Mouse (Mus musculus): ENCODE results near the gene 9330159F19Rik. TPM values are rescaled to one million over a fixed set of nuclear protein-coding genes. Genes with fewer than 3 reads are reported as not detected.

The 9330159F19Rik gene
- 3.5 and 3.6 TPM in 2 replicates for total RNA-seq (2021)
- long read RNA-seq, experiment 1 = 0 reads
- long read RNA-seq, experiment 2, partial matches to known transcripts = 1 of 1 reads
- long read RNA-seq, experiment 2, other reads (novel, unspliced or antisense) = 0 of 1 reads

- DNase-seq = peak; percentile 30
Measured at GRCm38 (mm10) chr10:29211453-29211852, at the start of gene 9330159F19Rik. TSS of gene 9330159F19Rik (plus strand) at chr10:29211606.

- no peak for DNase-seq
Measured at GRCm38 (mm10) chr10:29161664-29162063, 49.7 kb upstream of the 9330159F19Rik start.

GRCm38 (mm10) chr10:29173778-29174177 lies 37.6 kb upstream of the 9330159F19Rik start:
- DNase-seq = no peak

GRCm38 (mm10) chr10:29175656-29176055 lies 35.8 kb upstream of the 9330159F19Rik start:
- DNase-seq = no peak

- no peak for DNase-seq
Measured at GRCm38 (mm10) chr10:29176881-29177280, 34.5 kb upstream of the 9330159F19Rik start.

GRCm38 (mm10) chr10:29178003-29178402 lies 33.4 kb upstream of the 9330159F19Rik start:
- DNase-seq = peak; percentile 24

GRCm38 (mm10) chr10:29180210-29180609 lies 31.2 kb upstream of the 9330159F19Rik start:
- no peak for DNase-seq

GRCm38 (mm10) chr10:29181046-29181445 lies 30.4 kb upstream of the 9330159F19Rik start:
- no peak for DNase-seq

GRCm38 (mm10) chr10:29193769-29194168 lies 17.6 kb upstream of the 9330159F19Rik start:
- DNase-seq = no peak

GRCm38 (mm10) chr10:29196811-29197210 lies 14.6 kb upstream of the 9330159F19Rik start:
- no peak for DNase-seq

- no peak for DNase-seq
Measured at GRCm38 (mm10) chr10:29198642-29199041, 12.8 kb upstream of the 9330159F19Rik start, which contains the start of gene Gm49353. TSS of gene Gm49353 (plus strand) at chr10:29198954.

- DNase-seq = no peak
Measured at GRCm38 (mm10) chr10:29199835-29200234, 11.6 kb upstream of the 9330159F19Rik start.

GRCm38 (mm10) chr10:29200609-29201008 lies 10.8 kb upstream of the 9330159F19Rik start:
- DNase-seq = no peak

- DNase-seq = no peak
Measured at GRCm38 (mm10) chr10:29206730-29207129, 4.7 kb upstream of the 9330159F19Rik start.

GRCm38 (mm10) chr10:29208735-29209134 lies 2.7 kb upstream of the 9330159F19Rik start:
- no peak for DNase-seq

- no peak for DNase-seq
Measured at GRCm38 (mm10) chr10:29213534-29214100, 2.2 kb downstream of the 9330159F19Rik start.

- DNase-seq = no peak
Measured at GRCm38 (mm10) chr10:29216957-29217356, 5.6 kb downstream of the 9330159F19Rik start.

- DNase-seq = no peak
Measured at GRCm38 (mm10) chr10:29217451-29217850, 6.0 kb downstream of the 9330159F19Rik start.

GRCm38 (mm10) chr10:29225329-29225728 lies 13.9 kb downstream of the 9330159F19Rik start:
- no peak for DNase-seq

GRCm38 (mm10) chr10:29231208-29231607 lies 19.8 kb downstream of the 9330159F19Rik start:
- no peak for DNase-seq
